Mouse (Mus musculus) stomach, postnatal 0 days (tissue): ENCODE measurements around the gene Gpx3.
"Not testable (repeated sequence)": the region's sequence is repeated elsewhere in the genome, so short reads cannot be mapped to it uniquely, and the experiment has no call there.

Experiments
- CTCF ChIP-seq: IDR thresholded peaks from 2 replicates; pipeline ENCODE4 v1.5.1; 2016; ENCODE audit warnings: antibody characterized with exemption, low read depth, mild to moderate bottlenecking, moderate library complexity
- EP300 ChIP-seq: optimal IDR thresholded peaks from 2 replicates; pipeline ENCODE3; 2016; ENCODE audit warnings: antibody characterized with exemption

GRCm38 (mm10) chr11:54957708-54958107 lies 55.5 kb downstream of the Gpx3 start:
- TF ChIP-seq CTCF, EP300: not testable (repeated sequence)
